Mouse (Mus musculus): ENCODE data around the gene Iqcf6.

- TF ChIP-seq EP300 (IDR thresholded peaks at IDR 0.05) = no peak
- TF ChIP-seq CTCF (IDR thresholded peaks at IDR 0.05) = no peak
These were observed 8.9 kb upstream of the Iqcf6 start for GRCm38 (mm10) chr9:106617496-106617895.
